Mouse (Mus musculus) liver, postnatal 0 days (tissue): ENCODE results near the gene Fam117a.

ENCODE experiments used
- CTCF ChIP-seq: sonication (generic); IDR thresholded peaks from 2 replicates; pipeline ENCODE4 v1.5.1; 2016; ENCODE audit warnings: antibody characterized with exemption, low read depth
- EP300 ChIP-seq: IDR thresholded peaks from 2 replicates; pipeline ENCODE4 v1.6.1; 2016; ENCODE audit warnings: antibody characterized with exemption, low read depth, mild to moderate bottlenecking

- TF ChIP-seq CTCF: no peak
- no peak for TF ChIP-seq EP300
Observed at GRCm38 (mm10) chr11:95295736-95296135, 41.1 kb upstream of the Fam117a start.
